Mouse (Mus musculus) frontal cortex, postnatal 10 days (tissue): ENCODE measurements around the gene Sfxn4.

ENCODE experiments used
- DNase-seq, 2 experiments: peaks; one replicate each; pipeline ENCODE4 v3.0.0; 2022; ENCODE audit warnings: low spot score in 2 of 2, mixed read lengths in 1 of 2

Sfxn4 gene

GRCm38 (mm10) chr19:60837747-60838146 is 23.5 kb downstream of the Sfxn4 start:
- DNase-seq = peak; percentile 11 to 26

GRCm38 (mm10) chr19:60818677-60819076 is 42.6 kb downstream of the Sfxn4 start:
- no peak for DNase-seq

DNA sequence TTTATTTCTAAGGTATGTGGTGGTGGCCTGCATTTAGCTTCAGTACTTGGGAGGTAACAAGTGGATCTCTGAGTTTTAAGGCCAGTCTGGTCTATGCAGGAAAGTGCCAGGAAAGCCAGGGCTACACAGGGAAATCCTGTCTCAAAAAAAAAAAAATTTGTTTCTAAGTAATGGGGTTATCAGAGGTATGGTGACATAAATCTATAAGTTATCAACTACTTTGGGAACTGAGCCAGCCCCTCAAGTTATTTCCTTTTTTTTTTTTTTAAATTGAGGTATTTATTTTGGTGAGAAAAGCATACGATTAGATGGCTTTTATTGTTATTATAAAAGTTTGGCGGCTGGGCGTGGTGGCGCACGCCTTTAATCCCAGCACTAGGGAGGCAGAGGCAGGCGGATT is 48.1 kb downstream of the Sfxn4 start:
- DNase-seq = no peak

- DNase-seq = no peak
These were observed 49.3 kb downstream of the Sfxn4 start for GRCm38 (mm10) chr19:60812036-60812389.

GRCm38 (mm10) chr19:60811098-60812035 is 49.9 kb downstream of the Sfxn4 start, which contains the start of gene Fam45a:
TSS of gene Fam45a (plus strand) at chr19:60811585.
- peak; percentile 86 to 89 for DNase-seq

GRCm38 (mm10) chr19:60809927-60810326 is 51.4 kb downstream of the Sfxn4 start:
- DNase-seq = no peak

- no peak for DNase-seq
These were observed 56.4 kb downstream of the Sfxn4 start for GRCm38 (mm10) chr19:60804903-60805302.

DNA sequence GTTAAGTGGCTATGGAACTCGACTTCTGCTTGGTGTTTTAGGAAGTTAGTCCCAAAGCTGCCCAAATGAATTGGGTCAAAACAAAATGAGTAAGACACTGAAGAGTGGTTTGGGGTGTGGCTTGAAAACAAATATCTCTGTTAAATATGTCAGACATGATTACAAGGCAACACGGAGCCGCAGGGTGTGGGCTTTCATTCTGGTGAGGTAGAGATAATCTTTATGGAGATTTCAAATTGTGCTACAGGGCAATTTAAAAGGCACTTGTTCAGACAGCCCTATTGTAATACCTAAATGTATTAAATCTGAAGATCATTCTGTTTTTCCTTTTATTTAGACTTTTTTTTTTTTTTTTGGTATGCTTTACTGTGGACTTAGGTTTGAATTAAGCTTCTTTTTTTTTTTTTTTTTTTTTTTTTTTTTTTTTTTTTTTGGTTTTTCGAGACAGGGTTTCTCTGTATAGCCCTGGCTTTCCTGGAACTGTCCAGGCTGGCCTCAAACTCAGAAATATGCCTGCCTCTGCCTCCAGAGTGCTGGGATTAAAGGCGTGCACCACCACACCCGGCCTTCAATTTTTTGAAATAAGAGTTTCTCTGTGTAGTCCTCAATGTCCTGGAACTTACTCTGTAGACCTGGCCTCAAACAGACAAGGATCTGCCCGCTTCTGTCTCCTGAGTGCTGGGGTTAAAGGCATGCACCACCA is 61.3 kb downstream of the Sfxn4 start:
- DNase-seq = no peak

DNA sequence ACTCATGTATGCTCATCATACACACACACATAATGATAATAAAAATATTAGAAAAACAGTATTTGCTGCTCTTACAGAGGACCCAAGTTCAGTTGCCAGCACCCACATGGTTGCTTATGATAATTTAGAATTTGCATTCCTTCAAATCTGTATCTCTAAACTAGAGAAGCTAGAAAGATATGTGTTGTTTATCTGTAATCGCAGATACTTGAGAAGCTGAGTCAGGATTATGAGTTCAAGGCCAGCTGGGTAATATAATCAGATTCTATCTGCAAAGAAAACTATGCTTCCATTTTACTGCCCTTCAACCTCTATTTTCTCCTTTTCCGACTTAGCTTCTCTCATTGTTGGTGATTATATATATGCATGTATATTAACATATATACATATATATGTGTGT is 63.9 kb downstream of the Sfxn4 start:
- DNase-seq = no peak

- no peak for DNase-seq
These were observed 66.0 kb downstream of the Sfxn4 start for GRCm38 (mm10) chr19:60795244-60795643.

DNA sequence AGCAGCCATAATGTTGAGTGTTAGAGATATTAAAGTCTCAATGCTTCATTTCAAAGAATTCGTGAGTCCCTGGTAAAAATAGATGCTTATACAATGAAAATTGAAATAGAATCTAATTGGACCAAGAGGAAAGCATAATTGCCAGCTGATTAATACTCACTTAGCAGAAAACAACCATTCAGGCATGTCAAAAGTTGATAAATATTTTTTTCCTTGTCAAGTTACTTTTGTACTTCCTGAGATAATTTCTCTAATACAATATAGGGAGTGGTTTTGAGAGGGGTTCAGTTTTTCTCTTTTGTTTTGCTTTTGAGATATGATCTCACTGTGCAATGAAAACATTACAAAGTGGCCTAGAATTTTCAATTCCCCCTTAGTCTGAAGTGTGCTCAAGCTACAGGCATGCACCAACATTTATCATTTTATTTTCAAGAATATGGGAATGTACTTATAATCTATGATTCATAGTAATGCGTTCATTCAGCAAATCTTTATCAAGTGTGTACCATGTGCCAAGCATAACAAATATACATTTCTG is 68.0 kb downstream of the Sfxn4 start:
- no peak for DNase-seq

- no peak for DNase-seq
These were observed 70.1 kb downstream of the Sfxn4 start for GRCm38 (mm10) chr19:60791164-60791563.

DNA sequence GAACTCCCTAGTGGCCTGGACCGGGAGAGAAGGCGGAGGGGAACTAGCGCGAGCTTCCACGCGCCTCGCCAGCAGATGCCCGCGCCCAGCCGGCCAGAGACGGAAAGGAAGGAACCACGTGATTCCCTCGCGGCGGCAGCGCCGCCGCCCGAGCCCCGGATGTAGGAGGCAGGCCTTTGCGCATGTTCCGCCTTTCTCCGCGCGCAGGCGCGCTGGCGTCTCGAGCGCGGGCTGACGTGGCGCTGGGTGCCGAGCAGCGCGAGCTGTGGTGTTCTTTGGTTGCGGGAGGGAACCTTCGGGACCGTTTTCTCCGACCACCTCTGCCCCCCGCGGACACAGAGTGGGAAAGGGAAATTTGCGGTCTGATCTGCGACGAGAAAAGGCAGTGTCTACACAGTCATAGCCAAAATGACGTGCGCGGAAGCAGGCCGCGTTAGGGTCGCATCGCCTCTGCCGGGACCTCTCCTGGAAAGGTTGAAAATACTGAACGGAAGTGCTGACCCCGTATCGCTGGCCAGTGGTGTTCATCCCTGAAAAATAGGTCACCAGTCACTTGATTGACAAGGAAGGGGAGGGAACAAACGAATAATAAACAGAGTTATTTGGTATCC is 70.6 kb downstream of the Sfxn4 start, which contains the start of gene Eif3a:
Eif3a (minus strand) TSS at position 108 of the 611 bp plus-strand sequence.
- DNase-seq = peak; percentile 90 to 94

DNA sequence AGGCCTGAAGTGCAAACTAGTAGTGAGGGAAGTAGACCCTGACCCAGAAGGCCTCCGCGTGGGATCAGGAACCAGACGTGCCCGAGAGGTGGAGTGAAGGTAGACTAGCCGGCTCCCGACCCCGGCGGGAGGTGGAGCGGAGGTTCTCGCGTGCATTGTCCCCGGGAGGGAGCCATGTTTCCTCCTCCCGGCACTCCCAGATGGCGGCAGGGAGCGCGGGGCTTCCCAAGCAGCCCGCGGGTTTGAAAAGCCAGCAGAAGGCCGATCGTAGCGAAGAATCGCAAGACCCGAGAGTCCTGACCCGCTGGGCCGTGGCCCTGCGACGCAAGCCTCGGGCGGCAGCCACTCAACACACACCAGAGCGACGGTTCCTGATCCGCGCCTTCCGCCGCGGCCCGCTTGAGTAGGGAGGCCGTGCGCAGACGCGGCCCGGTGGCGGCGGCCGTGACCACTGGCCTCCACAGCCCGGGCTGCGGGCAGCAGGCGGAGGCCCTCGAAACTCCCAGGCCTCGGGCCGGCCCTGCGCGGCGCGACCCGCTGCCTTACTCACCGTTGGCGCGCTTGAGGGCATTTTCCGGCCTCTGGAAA is 71.3 kb downstream of the Sfxn4 start:
- DNase-seq = peak; percentile 44 to 48

GRCm38 (mm10) chr19:60789452-60789851 is 71.8 kb downstream of the Sfxn4 start:
- DNase-seq = no peak

DNA sequence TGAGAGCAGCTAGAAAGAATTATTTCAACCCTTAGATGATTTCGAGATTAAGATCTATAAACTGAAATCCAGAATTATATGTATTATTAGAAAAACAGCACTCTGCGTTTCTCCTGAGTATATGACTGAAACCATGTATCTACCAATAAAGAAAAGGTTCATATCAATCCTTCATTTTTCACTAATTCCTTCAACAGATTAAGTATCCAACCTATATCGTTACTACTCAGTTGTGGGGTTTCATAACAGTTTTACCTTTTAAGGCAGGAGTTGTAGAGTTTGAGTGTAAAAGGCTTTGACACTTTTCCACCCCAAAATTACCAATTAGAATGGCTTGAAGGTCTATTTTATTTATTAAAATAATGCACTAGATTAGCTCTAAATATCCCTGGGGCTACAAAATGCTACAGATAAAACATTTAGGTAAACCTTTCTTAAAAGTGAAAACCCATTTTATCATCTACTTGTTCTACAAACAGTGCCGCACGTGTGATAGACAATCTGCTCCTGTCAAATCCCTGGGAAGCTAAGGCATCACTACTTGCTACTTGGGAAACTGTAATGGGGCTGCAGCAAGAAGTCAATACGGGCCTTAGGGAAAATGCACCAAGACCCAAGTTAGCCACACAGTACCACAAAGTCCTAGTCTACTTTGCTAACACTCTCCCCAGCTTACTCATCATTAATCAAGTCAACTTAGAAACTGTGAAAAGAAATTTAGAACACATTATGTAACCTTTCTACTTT is 72.9 kb downstream of the Sfxn4 start:
- DNase-seq = no peak

- no peak for DNase-seq
These were observed 73.7 kb downstream of the Sfxn4 start for GRCm38 (mm10) chr19:60787465-60788150.
